Mouse (Mus musculus): Measurements from ENCODE around the gene Pttg1ip.

Gene Pttg1ip

DNA sequence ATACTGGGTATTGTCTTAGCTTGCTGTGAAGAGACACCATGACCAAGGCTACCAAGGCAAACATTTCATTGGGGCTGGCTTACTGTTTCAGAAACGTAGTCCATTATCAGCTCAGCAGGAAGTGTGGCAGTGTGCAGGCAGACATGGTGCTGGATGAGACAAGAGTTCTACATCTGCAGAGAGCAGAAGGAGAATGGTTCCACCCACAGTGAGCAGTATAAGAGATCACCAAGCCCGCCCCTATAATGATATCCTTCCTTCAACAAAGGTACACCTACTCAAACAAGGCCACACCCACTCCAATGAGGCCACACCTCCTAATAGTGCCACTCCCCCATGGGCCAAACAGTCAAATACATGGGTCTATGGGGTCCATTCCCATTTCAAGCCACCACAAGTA, 20.0 kb upstream of the Pttg1ip start:
- in situ Hi-C loops (cut with MboI; ENCODE audit: low pct_unique_long_range_greater_than_20kb in 1 of 2, low sequenced_read_pairs in 2 of 2, unreplicated experiment in 1 of 2) = no loop called here

- in situ Hi-C loops (cut with MboI; ENCODE audit: low pct_unique_long_range_greater_than_20kb in 1 of 2, low sequenced_read_pairs in 2 of 2, unreplicated experiment in 1 of 2) = no loop called here
These were observed 16.5 kb upstream of the Pttg1ip start for GRCm38 (mm10) chr10:77565005-77565404.

- in situ Hi-C loops (cut with MboI; ENCODE audit: low pct_unique_long_range_greater_than_20kb in 1 of 2, low sequenced_read_pairs in 2 of 2, unreplicated experiment in 1 of 2) = no loop called here
These were observed 14.9 kb upstream of the Pttg1ip start for GRCm38 (mm10) chr10:77566651-77567050.

- in situ Hi-C loops (cut with MboI; ENCODE audit: low pct_unique_long_range_greater_than_20kb in 1 of 2, low sequenced_read_pairs in 2 of 2, unreplicated experiment in 1 of 2) = no loop called here
These were observed 12.0 kb upstream of the Pttg1ip start for GRCm38 (mm10) chr10:77569481-77569880.

GRCm38 (mm10) chr10:77569973-77570658, 11.4 kb upstream of the Pttg1ip start:
- in situ Hi-C loops (cut with MboI; ENCODE audit: low pct_unique_long_range_greater_than_20kb in 1 of 2, low sequenced_read_pairs in 2 of 2, unreplicated experiment in 1 of 2) = no loop called here

DNA sequence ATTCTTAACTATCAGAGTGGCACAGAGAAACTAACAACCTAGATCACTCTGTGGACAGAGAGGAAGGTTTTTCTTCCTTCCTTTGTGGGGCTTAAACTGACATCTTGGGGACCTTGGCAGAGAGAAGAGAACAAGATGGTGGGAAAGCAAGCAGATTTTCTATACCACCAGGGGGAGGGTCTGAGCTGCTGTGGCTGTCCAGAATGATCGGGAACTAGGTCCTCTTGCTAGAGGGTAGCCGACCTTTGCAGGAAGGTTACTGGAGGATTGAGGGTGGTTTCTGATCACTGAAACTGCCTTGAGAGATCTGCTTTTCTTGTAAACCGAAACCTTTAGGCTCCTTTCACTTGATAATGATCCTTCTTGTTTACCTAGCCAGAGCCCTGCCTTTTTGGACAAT, 9.3 kb upstream of the Pttg1ip start:
- in situ Hi-C loops (cut with MboI; ENCODE audit: low pct_unique_long_range_greater_than_20kb in 1 of 2, low sequenced_read_pairs in 2 of 2, unreplicated experiment in 1 of 2) = no loop called here

DNA sequence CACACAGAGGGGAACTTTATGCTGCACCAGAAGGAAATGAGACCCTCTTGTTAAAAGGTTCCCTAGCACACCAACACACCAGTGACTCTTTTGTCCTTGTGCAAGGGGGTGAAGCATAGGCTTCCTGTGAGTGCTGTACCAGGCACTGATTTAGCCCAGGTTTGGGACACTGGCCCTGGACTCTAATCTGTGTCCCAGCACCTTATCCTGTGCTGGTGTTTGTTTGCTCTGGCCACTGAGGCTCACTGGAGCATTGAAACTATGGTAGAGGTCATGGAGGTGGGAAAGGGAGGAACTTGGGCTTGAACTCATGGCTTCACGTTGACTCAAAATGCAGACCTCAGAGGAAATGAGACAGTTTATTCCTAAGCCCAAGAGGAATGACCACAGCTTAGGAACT, 8.4 kb upstream of the Pttg1ip start:
- in situ Hi-C loops (cut with MboI; ENCODE audit: low pct_unique_long_range_greater_than_20kb in 1 of 2, low sequenced_read_pairs in 2 of 2, unreplicated experiment in 1 of 2) = no loop called here

GRCm38 (mm10) chr10:77580027-77580920, 1.2 kb upstream of the Pttg1ip start:
- in situ Hi-C loops (cut with MboI; ENCODE audit: low pct_unique_long_range_greater_than_20kb in 1 of 2, low sequenced_read_pairs in 2 of 2, unreplicated experiment in 1 of 2) = no loop called here

DNA sequence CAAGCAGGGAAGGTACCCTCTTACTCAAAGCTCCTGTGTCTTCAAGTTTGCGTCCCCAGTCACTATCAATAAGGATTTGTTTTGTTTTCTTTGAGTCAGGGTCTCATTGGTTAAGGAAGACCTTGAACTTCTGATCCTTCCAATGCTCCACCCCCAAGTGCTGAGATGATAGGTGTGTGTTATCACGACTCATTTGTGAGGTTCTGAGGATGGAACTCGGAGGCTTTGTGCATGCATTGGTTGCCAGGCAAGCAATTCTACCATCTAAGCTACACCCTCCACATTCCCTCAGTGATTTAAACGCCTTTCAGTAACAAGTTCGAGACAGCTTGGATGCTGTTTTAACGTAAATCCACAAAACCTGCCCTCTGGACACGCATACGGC, 505 bp upstream of the Pttg1ip start:
- in situ Hi-C loops (cut with MboI; ENCODE audit: low pct_unique_long_range_greater_than_20kb in 1 of 2, low sequenced_read_pairs in 2 of 2, unreplicated experiment in 1 of 2) = no loop called here

DNA sequence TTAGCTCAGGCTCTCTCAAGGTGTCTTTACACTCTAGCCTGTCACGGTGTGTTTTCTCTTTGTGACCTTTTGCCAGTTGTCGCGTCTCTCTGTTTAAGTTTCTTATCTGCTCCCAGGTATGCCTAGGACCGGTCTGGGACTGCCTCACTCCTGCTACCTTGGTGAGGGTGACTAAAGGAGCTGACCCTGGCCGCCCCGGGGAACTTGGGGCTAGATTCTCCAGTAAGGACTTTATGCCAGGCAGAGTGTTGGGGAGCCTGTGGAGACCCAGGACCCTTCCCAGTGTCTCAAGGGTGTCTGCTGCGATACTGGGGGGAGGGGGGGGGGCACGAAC, 732 bp downstream of the Pttg1ip start:
- in situ Hi-C loops (cut with MboI; ENCODE audit: low pct_unique_long_range_greater_than_20kb in 1 of 2, low sequenced_read_pairs in 2 of 2, unreplicated experiment in 1 of 2) = no loop called here

DNA sequence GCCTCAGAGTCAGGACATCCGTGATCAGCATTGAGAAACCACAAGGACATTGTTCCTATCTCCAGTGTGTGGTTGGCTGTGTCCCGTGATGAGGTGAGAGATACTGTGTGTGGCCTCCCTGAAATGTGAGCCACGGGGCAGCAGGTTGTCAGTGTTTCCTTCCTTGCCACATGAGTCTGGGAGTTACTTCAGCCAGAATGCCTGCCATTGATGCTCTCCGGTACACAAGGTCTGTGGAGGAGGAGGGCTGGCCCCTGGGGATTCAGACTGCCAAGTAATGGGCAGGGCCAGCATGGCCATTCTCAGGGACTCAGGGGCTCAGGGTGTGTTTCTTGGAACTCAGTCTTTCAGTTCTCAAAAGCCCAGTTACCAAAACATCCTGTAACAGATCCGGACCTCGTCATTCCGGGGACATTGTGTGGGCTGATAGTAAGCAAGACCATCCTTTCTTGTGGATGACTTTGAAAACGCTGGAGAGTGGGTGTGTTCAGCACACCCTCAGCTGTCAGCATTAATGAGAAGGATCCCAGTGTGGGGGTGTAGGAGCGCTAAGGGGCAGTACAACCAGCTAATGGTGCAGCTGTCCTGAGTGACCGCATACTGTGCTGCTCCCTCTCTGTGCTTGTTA, 2.4 kb downstream of the Pttg1ip start:
- in situ Hi-C loops (cut with MboI; ENCODE audit: low pct_unique_long_range_greater_than_20kb in 1 of 2, low sequenced_read_pairs in 2 of 2, unreplicated experiment in 1 of 2) = no loop called here

DNA sequence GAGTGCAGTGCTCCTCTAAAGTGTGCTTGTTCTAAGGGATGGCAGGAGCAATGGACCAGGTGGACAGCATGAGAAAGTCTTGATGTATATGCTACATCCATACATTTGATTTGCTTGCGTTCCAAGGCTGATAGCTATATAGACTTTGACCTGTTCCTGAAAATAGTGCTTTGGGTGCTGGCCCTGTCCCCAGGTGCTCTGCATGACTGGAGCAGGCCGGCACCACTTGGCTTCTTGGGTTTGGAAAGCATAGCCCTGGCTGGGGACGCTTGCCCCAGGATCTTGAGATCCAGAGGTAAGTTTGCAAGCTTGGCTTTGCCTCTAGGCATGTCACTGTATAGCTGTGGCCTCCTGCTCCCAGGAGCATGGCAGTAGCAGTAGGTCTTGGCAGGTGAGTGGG, 5.1 kb downstream of the Pttg1ip start:
- in situ Hi-C loops (cut with MboI; ENCODE audit: low pct_unique_long_range_greater_than_20kb in 1 of 2, low sequenced_read_pairs in 2 of 2, unreplicated experiment in 1 of 2) = no loop called here

- in situ Hi-C loops (cut with MboI; ENCODE audit: low pct_unique_long_range_greater_than_20kb in 1 of 2, low sequenced_read_pairs in 2 of 2, unreplicated experiment in 1 of 2) = no loop called here
These were observed 5.7 kb downstream of the Pttg1ip start for GRCm38 (mm10) chr10:77587091-77587775.

GRCm38 (mm10) chr10:77588036-77588435, 6.5 kb downstream of the Pttg1ip start:
- in situ Hi-C loops (cut with MboI; ENCODE audit: low pct_unique_long_range_greater_than_20kb in 1 of 2, low sequenced_read_pairs in 2 of 2, unreplicated experiment in 1 of 2) = no loop called here

DNA sequence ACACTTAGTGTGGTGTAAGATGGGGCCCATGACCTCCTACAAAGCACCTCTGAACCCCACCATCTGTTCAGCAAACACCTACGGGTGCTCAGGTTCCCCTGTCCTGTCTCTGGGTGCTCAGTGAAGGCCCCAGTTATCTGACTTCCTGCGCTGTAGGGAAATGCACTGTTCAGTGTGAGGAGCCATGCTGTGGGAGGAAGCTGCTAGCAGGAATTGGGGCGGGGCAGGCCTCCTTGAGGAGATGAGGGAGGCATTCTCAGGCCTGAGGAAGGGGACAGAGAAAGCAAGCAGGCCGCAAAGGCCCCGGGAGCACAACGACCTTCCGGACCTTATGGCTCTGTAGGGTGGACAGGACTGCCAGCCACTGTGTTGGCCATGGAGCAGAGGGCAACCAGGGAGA, 7.6 kb downstream of the Pttg1ip start:
- in situ Hi-C loops (cut with MboI; ENCODE audit: low pct_unique_long_range_greater_than_20kb in 1 of 2, low sequenced_read_pairs in 2 of 2, unreplicated experiment in 1 of 2) = no loop called here

DNA sequence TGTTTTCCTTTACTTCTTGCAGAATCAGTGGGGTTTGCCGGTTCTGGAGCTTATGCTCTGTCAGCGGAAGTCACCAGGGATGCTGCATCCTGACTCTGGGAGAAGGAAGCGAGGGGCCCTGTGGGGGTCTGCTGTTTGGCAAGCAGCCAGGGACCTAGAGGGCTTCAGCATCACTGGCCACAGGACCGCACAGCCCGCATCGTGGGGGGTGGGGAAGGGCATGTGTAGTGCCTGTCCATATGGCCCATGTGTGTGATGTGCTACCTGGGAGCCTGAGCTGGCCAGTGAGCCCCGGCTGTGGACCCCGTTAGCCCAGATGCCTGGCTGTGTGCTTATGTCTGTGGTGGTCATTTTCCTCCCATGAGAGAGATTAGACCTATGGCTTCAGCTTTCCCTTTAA, 8.2 kb downstream of the Pttg1ip start:
- in situ Hi-C loops (cut with MboI; ENCODE audit: low pct_unique_long_range_greater_than_20kb in 1 of 2, low sequenced_read_pairs in 2 of 2, unreplicated experiment in 1 of 2) = no loop called here

DNA sequence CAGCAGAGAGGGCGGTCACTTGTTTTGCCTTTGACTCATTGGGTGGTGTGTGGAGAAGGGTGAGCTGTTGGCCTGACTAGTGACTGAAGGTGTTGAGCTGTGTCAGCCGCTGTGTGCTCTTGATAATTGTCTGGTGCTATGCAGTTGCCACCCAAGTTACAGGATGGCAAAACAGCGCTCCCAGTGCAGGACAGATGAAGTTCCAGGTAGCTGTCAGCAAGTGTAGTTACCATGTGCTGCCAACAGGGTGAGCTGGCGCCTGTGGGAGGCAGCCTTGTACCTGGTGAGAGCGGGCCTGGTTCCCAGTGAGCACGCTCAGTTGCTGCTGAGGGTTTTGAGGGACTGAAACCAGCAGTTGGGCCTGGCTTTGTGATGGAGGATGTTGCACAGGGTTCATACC, 9.3 kb downstream of the Pttg1ip start:
- in situ Hi-C loops (cut with MboI; ENCODE audit: low pct_unique_long_range_greater_than_20kb in 1 of 2, low sequenced_read_pairs in 2 of 2, unreplicated experiment in 1 of 2) = no loop called here

GRCm38 (mm10) chr10:77591546-77591945, 10.0 kb downstream of the Pttg1ip start:
- in situ Hi-C loops (cut with MboI; ENCODE audit: low pct_unique_long_range_greater_than_20kb in 1 of 2, low sequenced_read_pairs in 2 of 2, unreplicated experiment in 1 of 2) = no loop called here

- in situ Hi-C loops (cut with MboI; ENCODE audit: low pct_unique_long_range_greater_than_20kb in 1 of 2, low sequenced_read_pairs in 2 of 2, unreplicated experiment in 1 of 2) = no loop called here
These were observed 14.5 kb downstream of the Pttg1ip start for GRCm38 (mm10) chr10:77596060-77596459.

Data from mouse embryonic stem cell (cell line).